Mouse (Mus musculus) E14TG2a.4 (cell line): ENCODE measurements around the gene Gorab.

Experiments used
- CTCF ChIP-seq: conservative IDR thresholded peaks from 2 replicates; pipeline ENCODE4 v1.5.1; 2014; ENCODE audit warnings: low read length
- NANOG ChIP-seq: IDR thresholded peaks from 2 replicates; pipeline ENCODE4 v1.6.1; 2014; ENCODE audit warnings: borderline replicate concordance, low read length, mixed read lengths

GRCm38 (mm10) chr1:163383442-163384027, 19.9 kb downstream of the Gorab start:
- no peak for TF ChIP-seq CTCF
- no peak for TF ChIP-seq NANOG
